Mouse (Mus musculus) thymus, postnatal 14 days (tissue): ENCODE data around the gene Trak1.

Source experiments
- DNase-seq: peaks from one replicate; pipeline ENCODE4 v3.0.0; 2021

The Trak1 gene

GRCm38 (mm10) chr9:121297171-121298064 lies at the start of gene Trak1:
Gene Trak1 (plus strand): TSS chr9:121297502.
- DNase-seq = peak; percentile 80

GRCm38 (mm10) chr9:121247956-121248775 lies 49.1 kb upstream of the Trak1 start:
- peak; percentile 85 for DNase-seq

- no peak for DNase-seq
These were observed 47.5 kb upstream of the Trak1 start for GRCm38 (mm10) chr9:121249805-121250204.

DNA sequence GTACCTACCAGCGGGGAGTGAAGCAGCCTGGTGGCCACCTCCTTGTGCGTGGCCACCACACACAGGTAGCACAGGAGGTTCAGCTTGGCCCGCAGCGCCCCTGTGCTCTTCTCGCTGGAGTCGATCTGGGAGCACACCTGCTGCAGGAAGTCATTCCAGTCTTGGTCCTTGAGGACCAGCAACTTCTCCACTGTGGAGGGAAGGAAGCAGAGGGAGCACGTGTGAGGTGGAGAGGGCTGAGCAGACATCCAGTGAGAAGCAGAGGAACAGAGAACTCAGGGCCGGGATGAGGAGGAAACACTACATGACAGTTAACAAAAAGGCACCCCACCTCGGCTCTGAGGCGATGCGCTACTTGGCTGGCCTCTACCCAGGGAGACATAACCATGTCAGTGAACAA lies 46.4 kb upstream of the Trak1 start:
- no peak for DNase-seq

GRCm38 (mm10) chr9:121253983-121254382 lies 43.3 kb upstream of the Trak1 start:
- no peak for DNase-seq

DNA sequence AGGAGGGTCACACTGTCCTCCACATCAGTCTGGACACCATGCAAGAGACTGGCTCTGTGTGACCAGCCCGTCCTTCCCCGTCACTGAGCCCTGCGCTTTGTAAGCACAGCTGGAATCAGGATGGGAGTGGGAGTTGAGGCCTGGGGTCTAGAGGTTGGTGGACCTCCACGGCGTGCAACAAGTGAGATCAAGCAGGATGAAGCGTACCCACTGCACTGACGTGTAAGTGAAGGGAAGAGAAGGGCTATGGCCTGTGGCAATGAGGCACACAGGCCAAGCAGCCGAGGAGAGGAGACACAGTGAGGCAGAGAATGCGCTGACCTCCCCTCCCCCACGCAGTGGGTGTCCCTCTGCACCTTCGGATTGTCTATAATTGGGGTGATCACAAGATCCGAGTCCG lies 42.5 kb upstream of the Trak1 start:
- no peak for DNase-seq

- DNase-seq = peak; percentile 1
These were observed 40.2 kb upstream of the Trak1 start for GRCm38 (mm10) chr9:121257106-121257505.

- DNase-seq = no peak
These were observed 32.0 kb upstream of the Trak1 start for GRCm38 (mm10) chr9:121265307-121265706.

- DNase-seq = no peak
These were observed 26.2 kb upstream of the Trak1 start for GRCm38 (mm10) chr9:121271149-121271548.

GRCm38 (mm10) chr9:121271561-121271960 lies 25.7 kb upstream of the Trak1 start:
- no peak for DNase-seq

GRCm38 (mm10) chr9:121276745-121277117 lies 20.6 kb upstream of the Trak1 start:
- no peak for DNase-seq

GRCm38 (mm10) chr9:121277118-121278060 lies 19.9 kb upstream of the Trak1 start, which contains the start of gene Ulk4:
Gene Ulk4 (minus strand): TSS chr9:121277197.
- DNase-seq = peak; percentile 88

DNA sequence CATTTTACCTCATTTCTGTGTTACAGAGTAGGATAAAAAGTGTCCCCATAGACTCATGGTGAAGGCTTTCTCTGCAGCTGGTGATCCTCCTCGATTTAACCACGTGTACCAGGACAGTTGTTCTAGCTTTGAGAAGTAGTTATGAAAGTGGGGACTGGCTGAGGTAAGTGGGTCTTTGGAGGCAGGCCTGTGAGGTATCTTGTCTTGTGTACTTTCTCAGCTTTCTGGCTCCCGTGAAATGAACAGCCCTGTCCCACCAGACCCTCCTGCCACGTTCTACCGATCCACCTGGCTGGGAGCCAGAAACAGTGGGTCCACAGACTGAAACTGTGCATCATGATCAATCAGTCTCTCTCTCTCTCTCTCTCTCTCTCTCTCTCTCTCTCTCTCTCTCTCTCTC lies 18.1 kb upstream of the Trak1 start:
- no peak for DNase-seq

DNA sequence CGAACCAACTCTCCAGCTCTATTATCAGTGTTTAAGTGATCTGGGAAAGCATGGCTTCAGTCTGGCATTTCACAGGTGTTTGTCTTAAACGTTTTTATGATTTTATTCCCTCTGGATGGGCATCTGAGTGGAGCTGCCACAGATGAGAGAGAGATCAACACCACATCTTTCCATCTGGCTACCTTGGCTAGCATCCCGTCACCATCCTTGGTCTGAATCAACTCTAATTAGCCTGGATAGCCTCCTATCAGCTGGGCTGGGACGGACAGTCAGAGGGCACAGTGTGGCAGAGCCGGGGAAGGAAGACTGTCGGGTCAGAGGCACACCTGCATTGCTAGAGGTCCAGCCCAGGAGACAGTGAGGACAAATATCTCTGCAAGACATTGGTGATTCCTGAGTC lies 15.4 kb upstream of the Trak1 start:
- DNase-seq = no peak

- DNase-seq = no peak
These were observed 13.6 kb upstream of the Trak1 start for GRCm38 (mm10) chr9:121283620-121284185.

DNA sequence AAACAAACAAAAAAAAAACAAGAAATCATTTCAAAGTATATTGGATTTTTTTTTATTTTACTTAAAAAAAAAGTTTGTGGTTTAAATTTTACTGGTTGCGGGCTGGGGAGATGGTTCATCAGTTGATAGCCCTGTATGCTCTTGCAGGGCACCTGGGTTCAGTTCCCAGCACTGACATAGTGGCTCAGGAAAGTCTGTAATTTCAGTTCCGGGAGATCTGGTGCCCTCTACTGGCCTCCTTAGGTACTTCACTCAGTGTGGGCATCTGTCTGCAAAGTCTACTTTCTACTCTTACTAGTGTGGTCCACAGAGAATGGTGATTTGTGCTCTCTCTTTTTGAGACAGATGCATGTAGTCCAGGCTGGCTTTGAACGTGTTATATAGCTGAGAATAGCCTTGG lies 12.9 kb upstream of the Trak1 start:
- DNase-seq = peak; percentile 67

- DNase-seq = peak; percentile 72
These were observed 11.7 kb upstream of the Trak1 start for GRCm38 (mm10) chr9:121285341-121286324.

DNA sequence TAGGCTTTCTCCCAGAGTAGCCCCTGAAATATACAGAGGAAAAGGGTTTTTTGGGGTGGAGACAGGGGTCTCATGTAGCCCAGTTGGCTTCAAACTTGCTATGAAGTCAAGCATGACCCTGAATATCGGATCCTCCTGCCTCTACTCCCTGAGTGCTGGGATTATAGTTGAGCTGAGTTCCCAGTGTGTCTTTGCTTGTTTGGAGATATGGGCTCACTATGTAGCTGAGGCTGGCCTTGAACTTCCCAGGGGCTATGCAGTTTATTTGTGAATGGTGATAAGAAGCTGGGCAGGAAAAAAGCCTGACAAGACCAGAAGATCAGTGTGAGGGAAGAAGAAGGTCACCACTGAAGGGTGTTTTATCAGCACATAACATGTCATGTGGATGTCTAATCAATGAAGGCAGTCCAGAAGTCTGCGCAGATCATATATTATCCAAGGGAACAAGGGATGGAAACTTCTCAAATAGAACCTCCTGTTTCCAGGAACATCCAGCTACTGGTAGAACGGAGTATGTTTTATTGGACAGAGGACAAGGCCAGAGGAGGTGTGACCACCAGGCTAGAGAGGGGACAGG lies 10.9 kb upstream of the Trak1 start:
- no peak for DNase-seq

DNA sequence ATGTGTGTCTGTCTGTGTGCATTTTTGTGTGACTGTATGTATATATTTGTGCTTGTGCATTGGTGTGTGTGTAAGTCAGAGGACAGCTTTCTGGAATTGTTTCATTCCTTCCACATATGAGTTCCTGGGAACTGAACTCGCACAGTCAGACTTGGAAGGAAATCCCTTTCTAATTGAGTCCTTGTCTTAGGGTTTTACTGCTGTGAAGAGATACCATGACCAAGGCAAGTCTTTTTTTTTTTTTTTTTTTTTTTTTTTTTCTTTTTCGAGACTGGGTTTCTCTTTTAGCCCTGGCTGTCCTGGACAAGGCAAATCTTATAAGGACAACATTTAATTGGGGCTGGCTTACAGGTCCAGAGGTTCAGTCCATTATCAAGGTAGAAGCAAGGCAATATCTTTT lies 6.0 kb upstream of the Trak1 start:
- DNase-seq = no peak

DNA sequence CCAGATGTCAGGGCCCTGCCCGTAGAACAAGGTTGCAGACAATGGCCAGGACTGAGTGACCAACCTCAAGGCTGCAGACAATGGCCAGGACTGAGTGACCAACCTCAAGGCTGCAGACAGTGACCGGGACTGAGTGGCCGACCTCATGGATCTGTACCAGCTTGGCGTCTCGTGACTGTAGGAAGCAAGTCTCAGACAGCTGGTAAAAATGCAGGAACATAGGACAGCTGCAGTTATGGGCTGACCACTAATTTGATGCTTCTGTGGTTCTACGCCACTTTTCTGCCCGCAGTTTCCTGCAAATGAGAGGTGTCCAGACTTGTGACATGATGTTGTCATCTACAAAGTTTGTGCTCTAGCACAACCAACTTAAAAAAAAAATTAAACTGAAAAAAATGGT lies 4.1 kb upstream of the Trak1 start:
- no peak for DNase-seq

- DNase-seq = no peak
These were observed 2.1 kb upstream of the Trak1 start for GRCm38 (mm10) chr9:121295221-121295620.
